In genomic region chr7:27166614-27167474, GRCm38 (mm10) we compare ENCODE assay signal across 8 mouse cellular contexts. TPM values are rescaled to one million over a fixed set of nuclear protein-coding genes. Genes with fewer than 3 reads are reported as not detected.
DNase-seq lines count a peak whose midpoint lies in the region; ATAC-seq lines count a peak whose summit lies in the region.

Egln2 (minus strand) TSS chr7:27166802.

- H3K27ac ChIP-seq in hindbrain, embryonic 13.5 days: peak within 1 kb of the TSS; percentile 99

- H3K27me3 ChIP-seq in hindbrain, embryonic 13.5 days: no peaks in the 10 kb centered on the region

- peaks cover 50% of the 10 kb centered on the region for H3K4me1 ChIP-seq in hindbrain, embryonic 13.5 days (replicated peaks)

- peak within 1 kb of the TSS; percentile 90 for H3K9ac ChIP-seq in hindbrain, embryonic 13.5 days

- peak; percentile 79 for ATAC-seq in hindbrain, embryonic 13.5 days (ENCODE audit: low FRiP score)

- peak within 1 kb of the TSS; percentile 89 for H3K4me2 ChIP-seq in hindbrain, embryonic 13.5 days

- H3K36me3 ChIP-seq in hindbrain, embryonic 13.5 days: peaks cover 50% of the 10 kb centered on the region

- DNase-seq in NIH3T3 (ENCODE audit: low read depth): peak; percentile 97
- DNase-seq in cerebellum, postnatal 10 days: peak; percentile 98
- DNase-seq in frontal cortex, postnatal 14 days (ENCODE audit: low spot score in 2 of 2): peak; percentile 90 to 91
- peak; percentile 94 to 96 for DNase-seq in layer of hippocampus, postnatal 25 days (ENCODE audit: extremely low spot score in 1 of 2, low spot score in 1 of 2)
- peak; percentile 96 for DNase-seq in lung, postnatal 25 days (ENCODE audit: low spot score)
- peak; percentile 94 for DNase-seq in retina, embryonic 14.5 days (ENCODE audit: low spot score)
- DNase-seq in thymus, postnatal 4 days: peak; percentile 98

- H3K9me3 ChIP-seq in hindbrain, embryonic 13.5 days: no peaks in the 10 kb centered on the region

- H3K4me3 ChIP-seq in hindbrain, embryonic 13.5 days: peak within 1 kb of the TSS; percentile 74

- 1% methylated on average over 61 of the region's 61 CpGs for WGBS in hindbrain, embryonic 13.5 days

RNA-seq across cellular contexts. Expression of gene Egln2, which starts in this region (rescaled TPM):
- polyA plus RNA-seq in hindbrain, embryonic 13.5 days (2015; fragmentation: Nextera tagmentation; extraction: Ambion mirVana): 89.9 and 92.1 TPM in 2 replicates
- total RNA-seq in layer of hippocampus, postnatal 25 days (2021): 10 to 100 TPM; 91.6 to 99.5 TPM

Comparison
In these comparisons a context has a peak if more than half of its experiments do, and no peak if none do; other contexts are left out.
1. Peak in every context shown above with its lines: DNase-seq, ATAC-seq, H3K4me3 ChIP-seq and H3K27ac ChIP-seq.